18 mouse cellular contexts compared by ENCODE assay signal in genomic region chr10:127200279-127200678, GRCm38 (mm10). TPM values are rescaled to one million over a fixed set of nuclear protein-coding genes. Genes with fewer than 3 reads are reported as not detected.
DNase-seq lines count a peak whose midpoint lies in the region; ATAC-seq and TF ChIP-seq lines count a peak whose summit lies in the region.
"Had no signal": no experiment of that assay in that cellular context is flagged by ENCODE, and none has a peak within 500 bp of the region (broad histone marks: within the 10 kb centered on the region; RNA-seq: fewer than 3 reads in every experiment).

No protein-coding gene starts in this region.

- 76% methylated on average over 8 of the region's 8 CpGs for WGBS in liver, embryonic 12.5 days (ENCODE audit: insufficient replicate concordance)
- WGBS in heart, embryonic 11.5 days (ENCODE audit: insufficient replicate concordance): 81% methylated on average over 8 of the region's 8 CpGs

- peaks cover 2% of the 10 kb centered on the region for H3K79me2 ChIP-seq in myocyte (ENCODE audit: control insufficient read depth, insufficient read depth)

- no peaks in the 10 kb centered on the region for H3K9me3 ChIP-seq in liver, embryonic 12.5 days (replicated peaks)
- no peaks in the 10 kb centered on the region for H3K9me3 ChIP-seq in heart, embryonic 11.5 days (replicated peaks; ENCODE audit: control insufficient read depth, low read length)
- H3K9me3 ChIP-seq: forebrain, embryonic 13.5 days; hindbrain, embryonic 12.5 days; intestine, embryonic 15.5 days; limb, embryonic 13.5 days; neural tube, embryonic 13.5 days had no signal

- H3K27me3 ChIP-seq in liver, embryonic 12.5 days (replicated peaks): no peaks in the 10 kb centered on the region
- H3K27me3 ChIP-seq in myocyte (ENCODE audit: control insufficient read depth, insufficient read depth, insufficient read length): no peaks in the 10 kb centered on the region
- H3K27me3 ChIP-seq in heart, embryonic 11.5 days (ENCODE audit: control insufficient read depth, insufficient read depth, low read length): no peaks in the 10 kb centered on the region
- H3K27me3 ChIP-seq: forebrain, embryonic 13.5 days; hindbrain, embryonic 12.5 days; intestine, embryonic 15.5 days; limb, embryonic 13.5 days; neural tube, embryonic 13.5 days had no signal

- peak; percentile 9; the same call in 1 of the 2 replicates for ATAC-seq in frontal cortex, adult (ENCODE audit: low TSS enrichment)
- no peak for ATAC-seq in liver, embryonic 12.5 days
- ATAC-seq in heart, embryonic 11.5 days (replicated peaks; ENCODE audit: insufficient number of reproducible peaks, low FRiP score, low TSS enrichment): no peak
- ATAC-seq: forebrain, embryonic 13.5 days; intestine, embryonic 15.5 days had no signal

- peak overlapping the region; percentile 62; the same call in 1 of the 2 replicates for H3K27ac ChIP-seq in liver, embryonic 12.5 days
- no peak overlapping the region for H3K27ac ChIP-seq in heart, embryonic 11.5 days (ENCODE audit: low read depth, low read length)
- H3K27ac ChIP-seq: forebrain, embryonic 13.5 days; hindbrain, embryonic 12.5 days; intestine, embryonic 15.5 days; limb, embryonic 13.5 days; neural tube, embryonic 13.5 days had no signal

- no peak overlapping the region for H3ac ChIP-seq in myocyte (ENCODE audit: control insufficient read depth, insufficient read length)

- DNase-seq in frontal cortex, postnatal 14 days (ENCODE audit: low spot score in 2 of 2): no peak
- DNase-seq in liver: no peak
- peak; percentile 46 for DNase-seq in brain, adult 2 months (ENCODE audit: low read depth, low spot score)
- DNase-seq in neural tube, embryonic 10.5 days (ENCODE audit: extremely low spot score, low spot score): no peak
- DNase-seq: adrenal gland, postnatal 25 days; heart, adult 18-20 months; kidney, postnatal 14 days; layer of hippocampus, adult 9-11 months; thymus, adult 18-20 months had no signal

- H3K4me3 ChIP-seq in liver, embryonic 12.5 days: no peak overlapping the region
- no peak overlapping the region for H3K4me3 ChIP-seq in myocyte
- H3K4me3 ChIP-seq in heart, embryonic 11.5 days (ENCODE audit: low read depth, low read length): no peak overlapping the region
- H3K4me3 ChIP-seq: forebrain, embryonic 13.5 days; hindbrain, embryonic 12.5 days; intestine, embryonic 15.5 days; limb, embryonic 13.5 days; neural tube, embryonic 13.5 days had no signal

- peaks cover 76% of the 10 kb centered on the region for H3K4me1 ChIP-seq in liver, embryonic 12.5 days
- peaks cover 9% of the 10 kb centered on the region; the same call in 1 of the 2 replicates for H3K4me1 ChIP-seq in heart, embryonic 11.5 days (ENCODE audit: control insufficient read depth, insufficient read depth, low read length)

- peaks cover 82% of the 10 kb centered on the region for H3K36me3 ChIP-seq in liver, embryonic 12.5 days
- H3K36me3 ChIP-seq in myocyte (ENCODE audit: control insufficient read depth, insufficient read depth): peaks cover 12% of the 10 kb centered on the region
- peaks cover 10% of the 10 kb centered on the region for H3K36me3 ChIP-seq in heart, embryonic 11.5 days (ENCODE audit: control insufficient read depth, insufficient read depth, low read length)

- H3K4me2 ChIP-seq in liver, embryonic 12.5 days: no peak overlapping the region
- H3K4me2 ChIP-seq in myocyte (ENCODE audit: low read depth): no peak overlapping the region
- no peak overlapping the region for H3K4me2 ChIP-seq in heart, embryonic 11.5 days
- H3K4me2 ChIP-seq: forebrain, embryonic 13.5 days; hindbrain, embryonic 12.5 days; intestine, embryonic 15.5 days; limb, embryonic 13.5 days; neural tube, embryonic 13.5 days had no signal

- TF ChIP-seq POLR2A in myocyte (IDR thresholded peaks at IDR 0.05; ENCODE audit: insufficient read length, low read depth): no peak

- no peak overlapping the region for H3K9ac ChIP-seq in liver, embryonic 12.5 days
- H3K9ac ChIP-seq in heart, embryonic 11.5 days (ENCODE audit: low read depth, low read length): no peak overlapping the region
- H3K9ac ChIP-seq: forebrain, embryonic 13.5 days; hindbrain, embryonic 12.5 days; intestine, embryonic 15.5 days; limb, embryonic 13.5 days; neural tube, embryonic 13.5 days had no signal

TF ChIP-seq in myocyte, 11 proteins besides CTCF, POLR2A, EP300 and RAD21:
- TF ChIP-seq POLR2AphosphoS2 (IDR thresholded peaks at IDR 0.05; ENCODE audit: insufficient read length, low read depth) (peak; percentile 29), TCF3 (IDR thresholded peaks at IDR 0.05; ENCODE audit: insufficient read length, low read depth) (no peak)

RNA-seq across cellular contexts. Expression of gene Dtx3, which starts 4.8 kb away (rescaled TPM):
- polyA plus RNA-seq in liver, embryonic 12.5 days (2016; fragmentation: Nextera tagmentation; extraction: Ambion mirVana): 33.2 and 36.9 TPM in 2 replicates
- polyA plus RNA-seq in myocyte (2012; fragmentation: generic; extraction: Trizol): 42.4 TPM
- 82.3 and 83.0 TPM in 2 replicates for polyA plus RNA-seq in heart, embryonic 11.5 days (2014; fragmentation: Nextera tagmentation; extraction: Ambion mirVana)

RNA-seq across cellular contexts. Expression of gene Arhgef25, which starts 10.4 kb away (rescaled TPM):
- 14.3 and 17.4 TPM in 2 replicates for polyA plus RNA-seq in liver, embryonic 12.5 days (2016; fragmentation: Nextera tagmentation; extraction: Ambion mirVana)
- 25.3 TPM for polyA plus RNA-seq in myocyte (2012; fragmentation: generic; extraction: Trizol)
- polyA plus RNA-seq in heart, embryonic 11.5 days (2014; fragmentation: Nextera tagmentation; extraction: Ambion mirVana): 17.9 and 18.0 TPM in 2 replicates

RNA-seq across cellular contexts. Expression of gene Pip4k2c, which starts 11.1 kb away (rescaled TPM):
- 44.7 and 50.0 TPM in 2 replicates for polyA plus RNA-seq in liver, embryonic 12.5 days (2016; fragmentation: Nextera tagmentation; extraction: Ambion mirVana)
- polyA plus RNA-seq in myocyte (2012; fragmentation: generic; extraction: Trizol): 22.5 TPM
- 20.8 and 21.5 TPM in 2 replicates for polyA plus RNA-seq in heart, embryonic 11.5 days (2014; fragmentation: Nextera tagmentation; extraction: Ambion mirVana)

RNA-seq across cellular contexts. Expression of gene Slc26a10, which starts 19.8 kb away (rescaled TPM):
- polyA plus RNA-seq in liver, embryonic 12.5 days (2016; fragmentation: Nextera tagmentation; extraction: Ambion mirVana): 3.0 and 3.6 TPM in 2 replicates
- 1.3 TPM for polyA plus RNA-seq in myocyte (2012; fragmentation: generic; extraction: Trizol)
- 8.4 and 11.8 TPM in 2 replicates for polyA plus RNA-seq in heart, embryonic 11.5 days (2014; fragmentation: Nextera tagmentation; extraction: Ambion mirVana)

RNA-seq across cellular contexts. Expression of gene B4galnt1, which starts 35.3 kb away (rescaled TPM):
- polyA plus RNA-seq in liver, embryonic 12.5 days (2016; fragmentation: Nextera tagmentation; extraction: Ambion mirVana): 12.6 TPM in 2 replicates
- polyA plus RNA-seq in myocyte (2012; fragmentation: generic; extraction: Trizol): 12.4 TPM
- polyA plus RNA-seq in heart, embryonic 11.5 days (2014; fragmentation: Nextera tagmentation; extraction: Ambion mirVana): 1.6 and 1.8 TPM in 2 replicates
